Mouse (Mus musculus) MEL (cell line): Measurements from ENCODE around the gene Herc1.

Experiments used
- CHD2 ChIP-seq: IDR thresholded peaks from 2 replicates; pipeline ENCODE4 v1.6.1; 2011; ENCODE audit warnings: low read length, improper control_type of control experiment
- CTCF ChIP-seq, 3 experiments: IDR thresholded peaks in 2 of 3; conservative IDR thresholded peaks in 1 of 3; 2 replicates each; pipeline ENCODE4 v1.5.1; 2011 to 2012; ENCODE audit warnings: low read length in 3 of 3, low read depth in 2 of 3, mild to moderate bottlenecking in 2 of 3, improper control_type of control experiment in 1 of 3, inconsistent platforms in 1 of 3, mixed read lengths in 1 of 3, moderate library complexity in 1 of 3; ENCODE audit not compliant: control insufficient read depth in 1 of 3, insufficient read depth in 1 of 3, poor library complexity in 1 of 3, severe bottlenecking in 1 of 3
- GATA1 ChIP-seq: IDR thresholded peaks from 2 replicates; pipeline ENCODE4 v1.6.1; 2011; ENCODE audit warnings: low read depth, low read length, improper control_type of control experiment
- MAFK ChIP-seq: IDR thresholded peaks from 2 replicates; pipeline ENCODE4 v1.6.1; 2011; ENCODE audit warnings: low read depth, mild to moderate bottlenecking, low read length, improper control_type of control experiment, borderline replicate concordance
- TAL1 ChIP-seq: IDR thresholded peaks from 2 replicates; pipeline ENCODE4 v1.6.1; 2012; ENCODE audit warnings: mild to moderate bottlenecking, inconsistent platforms, low read length, moderate library complexity, mixed read lengths
- TBP ChIP-seq: IDR thresholded peaks from 2 replicates; pipeline ENCODE4 v1.8.0; 2011; ENCODE audit warnings: low read depth, low read length, improper control_type of control experiment

DNA sequence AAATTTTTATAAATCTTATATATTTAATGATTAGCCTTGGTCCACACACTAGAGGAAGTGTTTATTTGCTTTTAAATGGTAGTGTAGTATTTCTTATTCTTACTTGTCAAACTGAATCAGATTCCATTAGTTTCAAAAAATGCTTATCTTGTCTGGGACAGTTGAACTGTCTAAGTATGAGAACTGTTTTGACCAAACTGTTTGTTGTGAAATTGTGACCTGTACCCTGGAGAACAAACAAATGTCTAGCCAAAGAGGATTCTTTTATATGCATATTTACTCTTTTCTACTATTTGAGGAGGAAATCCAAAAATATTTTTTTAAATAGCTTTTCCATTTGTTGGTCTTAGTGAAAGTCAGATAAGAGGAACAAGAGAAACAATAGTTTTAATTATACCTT, 73.2 kb downstream of the Herc1 start:
- TF ChIP-seq MAFK (no peak), GATA1 (no peak), TBP (no peak), TAL1 (no peak), CHD2 (no peak), CTCF (IDR thresholded peaks at IDR 0.05 in 2 of 3, conservative IDR thresholded peaks at IDR 0.05 in 1 of 3; ENCODE audit: control insufficient read depth in 1 of 3, insufficient read depth in 1 of 3, low read depth in 2 of 3, low read length in 3 of 3, poor library complexity in 1 of 3, severe bottlenecking in 1 of 3) (no peak)
